Mouse (Mus musculus) CH12.LX (cell line): Measurements from ENCODE around the gene Aldh4a1. TPM values are rescaled to one million over a fixed set of nuclear protein-coding genes. Genes with fewer than 3 reads are reported as not detected.

Source experiments
- DNase-seq: peaks from one replicate; pipeline ENCODE4 v3.0.0-alpha.2; 2013; ENCODE audit errors: extremely low read depth
- H3K27ac ChIP-seq: 2 replicates; pipeline ENCODE4 v1.5.1; 2012; ENCODE audit warnings: low read depth, mild to moderate bottlenecking, control low read depth, moderate library complexity; ENCODE audit not compliant: insufficient read depth
- H3K27me3 ChIP-seq: replicated peaks from 2 replicates; pipeline ENCODE3; 2012; ENCODE audit warnings: inconsistent platforms
- H3K36me3 ChIP-seq, 2 experiments: replicated peaks in 1 of 2; 2 replicates each; pipeline versions ENCODE3 to v1.6.1; 2012; ENCODE audit warnings: inconsistent platforms in 1 of 2, low read length in 1 of 2, mild to moderate bottlenecking in 1 of 2, mixed read lengths in 1 of 2, moderate library complexity in 1 of 2; ENCODE audit not compliant: control insufficient read depth in 1 of 2, insufficient read depth in 1 of 2
- H3K4me1 ChIP-seq, 2 experiments: 2 replicates each; pipeline ENCODE4 v1.6.1; 2012; ENCODE audit warnings: inconsistent platforms in 1 of 2, moderate library complexity in 1 of 2; ENCODE audit not compliant: insufficient read depth in 2 of 2, control insufficient read depth in 1 of 2
- H3K4me2 ChIP-seq: 2 replicates; pipeline ENCODE4 v1.6.1; 2012; ENCODE audit warnings: low read depth, mild to moderate bottlenecking, control low read depth; ENCODE audit not compliant: poor library complexity, insufficient read depth, severe bottlenecking
- H3K4me3 ChIP-seq, 3 experiments: fragments of 150-350 bp in 1 of 3; sonication (generic) in 1 of 3; replicated peaks in 1 of 3; 2 replicates each; pipeline versions ENCODE3 to v1.5.1; 2011 to 2012; ENCODE audit warnings: low read depth in 2 of 3, low read length in 2 of 3, mild to moderate bottlenecking in 2 of 3, moderate library complexity in 2 of 3, control low read depth in 1 of 3, improper control_type of control experiment in 1 of 3, inconsistent platforms in 1 of 3, mixed read lengths in 1 of 3; ENCODE audit not compliant: poor library complexity in 1 of 3
- H3K79me2 ChIP-seq: replicated peaks from 2 replicates; pipeline ENCODE4 v1.6.1; 2012; ENCODE audit warnings: mild to moderate bottlenecking, moderate library complexity; ENCODE audit not compliant: control insufficient read depth, poor library complexity, insufficient read depth, severe bottlenecking; ENCODE audit errors: extremely low read depth
- H3K9ac ChIP-seq: 2 replicates; pipeline ENCODE4 v1.6.1; 2012; ENCODE audit warnings: low read depth, mild to moderate bottlenecking, control low read depth, moderate library complexity; ENCODE audit not compliant: insufficient read depth
- H3K9me3 ChIP-seq: replicated peaks from 2 replicates; pipeline ENCODE3; 2012; ENCODE audit warnings: low read length, inconsistent platforms, mixed read lengths
- BHLHE40 ChIP-seq: IDR thresholded peaks from 2 replicates; pipeline ENCODE4 v1.6.1; 2011; ENCODE audit warnings: mild to moderate bottlenecking, low read depth, low read length, improper control_type of control experiment
- CHD1 ChIP-seq: IDR thresholded peaks from 2 replicates; pipeline ENCODE4 v1.6.1; 2012; ENCODE audit warnings: low read depth, low read length, improper control_type of control experiment, inconsistent platforms
- CHD2 ChIP-seq: IDR thresholded peaks from 2 replicates; pipeline ENCODE4 v1.6.1; 2011; ENCODE audit warnings: low read length, improper control_type of control experiment
- CTCF ChIP-seq, 2 experiments: IDR thresholded peaks in 1 of 2; conservative IDR thresholded peaks in 1 of 2; 2 replicates each; pipeline ENCODE4 v1.5.1; 2011 to 2012; ENCODE audit warnings: low read depth in 2 of 2, low read length in 2 of 2, improper control_type of control experiment in 1 of 2, inconsistent platforms in 1 of 2, mild to moderate bottlenecking in 1 of 2, moderate library complexity in 1 of 2
- E2F4 ChIP-seq: IDR thresholded peaks from 2 replicates; pipeline ENCODE4 v1.6.1; 2011; ENCODE audit warnings: low read depth, low read length, improper control_type of control experiment; ENCODE audit not compliant: insufficient replicate concordance
- ELF1 ChIP-seq: IDR thresholded peaks from 2 replicates; pipeline ENCODE4 v1.6.1; 2014; ENCODE audit warnings: low read depth, mild to moderate bottlenecking, inconsistent platforms, low read length, improper control_type of control experiment
- EP300 ChIP-seq: IDR thresholded peaks from 2 replicates; pipeline ENCODE4 v1.6.1; 2011; ENCODE audit warnings: low read length, improper control_type of control experiment
- ETS1 ChIP-seq: conservative IDR thresholded peaks from 2 replicates; pipeline ENCODE4 v1.6.1; 2012; ENCODE audit warnings: low read depth, mild to moderate bottlenecking, inconsistent platforms, low read length, improper control_type of control experiment, moderate library complexity
- GABPA ChIP-seq: IDR thresholded peaks from 2 replicates; pipeline ENCODE4 v1.6.1; 2012; ENCODE audit warnings: low read depth, low read length, improper control_type of control experiment, inconsistent platforms; ENCODE audit not compliant: insufficient replicate concordance
- HCFC1 ChIP-seq: IDR thresholded peaks from 2 replicates; pipeline ENCODE4 v1.6.1; 2012; ENCODE audit warnings: low read depth, mild to moderate bottlenecking, inconsistent platforms, low read length, improper control_type of control experiment
- IRF4 ChIP-seq: IDR thresholded peaks from 2 replicates; pipeline ENCODE4 v1.6.1; 2014; ENCODE audit warnings: low read depth, mild to moderate bottlenecking, inconsistent platforms, low read length, improper control_type of control experiment
- JUN ChIP-seq: IDR thresholded peaks from 2 replicates; pipeline ENCODE4 v1.6.1; 2011; ENCODE audit warnings: low read depth, mild to moderate bottlenecking, low read length, improper control_type of control experiment, moderate library complexity; ENCODE audit not compliant: insufficient read depth
- JUND ChIP-seq: conservative IDR thresholded peaks from 2 replicates; pipeline ENCODE4 v1.6.1; 2011; ENCODE audit warnings: low read depth, low read length, improper control_type of control experiment
- KAT2A ChIP-seq: IDR thresholded peaks from 2 replicates; pipeline ENCODE4 v1.6.1; 2012; ENCODE audit warnings: low read length, improper control_type of control experiment, inconsistent platforms; ENCODE audit not compliant: insufficient replicate concordance
- MAFK ChIP-seq: IDR thresholded peaks from 2 replicates; pipeline ENCODE4 v1.6.1; 2011; ENCODE audit warnings: low read length, improper control_type of control experiment; ENCODE audit not compliant: insufficient replicate concordance
- MAX ChIP-seq: IDR thresholded peaks from 2 replicates; pipeline ENCODE4 v1.6.1; 2011; ENCODE audit warnings: low read length, improper control_type of control experiment
- MAZ ChIP-seq: IDR thresholded peaks from 2 replicates; pipeline ENCODE4 v1.6.1; 2012; ENCODE audit warnings: low read depth, mild to moderate bottlenecking, inconsistent platforms, low read length, improper control_type of control experiment, moderate library complexity
- MEF2A ChIP-seq: IDR thresholded peaks from 2 replicates; pipeline ENCODE4 v1.6.1; 2014; ENCODE audit warnings: low read depth, mild to moderate bottlenecking, inconsistent platforms, low read length, improper control_type of control experiment, borderline replicate concordance
- MXI1 ChIP-seq: IDR thresholded peaks from 2 replicates; pipeline ENCODE4 v1.6.1; 2011; ENCODE audit warnings: mild to moderate bottlenecking, low read depth, low read length, improper control_type of control experiment
- MYC ChIP-seq: IDR thresholded peaks from 2 replicates; pipeline ENCODE4 v1.6.1; 2011; ENCODE audit warnings: low read depth, mild to moderate bottlenecking, improper control_type of control experiment, low read length
- NELFE ChIP-seq: IDR thresholded peaks from 2 replicates; pipeline ENCODE4 v1.6.1; 2011; ENCODE audit warnings: low read depth, low read length, improper control_type of control experiment
- NRF1 ChIP-seq: IDR thresholded peaks from 2 replicates; pipeline ENCODE4 v1.6.1; 2014; ENCODE audit warnings: low read depth, mild to moderate bottlenecking, inconsistent platforms, low read length, improper control_type of control experiment, moderate library complexity
- PAX5 ChIP-seq: IDR thresholded peaks from 2 replicates; pipeline ENCODE4 v1.6.1; 2012; ENCODE audit warnings: low read length, inconsistent platforms, mixed read lengths
- POLR2A ChIP-seq: IDR thresholded peaks from 2 replicates; pipeline ENCODE4 v1.6.1; 2011; ENCODE audit warnings: low read depth, mild to moderate bottlenecking, improper control_type of control experiment, low read length
- POLR2AphosphoS2 ChIP-seq: IDR thresholded peaks from 2 replicates; pipeline ENCODE4 v1.6.1; 2011; ENCODE audit warnings: low read depth, low read length, improper control_type of control experiment
- RAD21 ChIP-seq: IDR thresholded peaks from 2 replicates; pipeline ENCODE4 v1.6.1; 2011; ENCODE audit warnings: low read depth, mild to moderate bottlenecking, low read length, improper control_type of control experiment, moderate library complexity
- RCOR1 ChIP-seq: conservative IDR thresholded peaks from 2 replicates; pipeline ENCODE4 v1.6.1; 2012; ENCODE audit warnings: low read depth, mild to moderate bottlenecking, inconsistent platforms, low read length, improper control_type of control experiment
- SIN3A ChIP-seq: IDR thresholded peaks from 2 replicates; pipeline ENCODE4 v1.6.1; 2012; ENCODE audit warnings: low read length, improper control_type of control experiment, inconsistent platforms
- SMC3 ChIP-seq: IDR thresholded peaks from 2 replicates; pipeline ENCODE4 v1.6.1; 2011; ENCODE audit warnings: low read depth, low read length, improper control_type of control experiment
- TBP ChIP-seq: conservative IDR thresholded peaks from 2 replicates; pipeline ENCODE4 v1.6.1; 2011; ENCODE audit warnings: low read depth, low read length, improper control_type of control experiment
- TCF12 ChIP-seq: IDR thresholded peaks from 2 replicates; pipeline ENCODE4 v1.6.1; 2014; ENCODE audit warnings: low read depth, mild to moderate bottlenecking, inconsistent platforms, low read length, improper control_type of control experiment
- UBTF ChIP-seq: IDR thresholded peaks from 2 replicates; pipeline ENCODE4 v1.6.1; 2012; ENCODE audit warnings: low read depth, mild to moderate bottlenecking, inconsistent platforms, low read length, improper control_type of control experiment, moderate library complexity
- USF1 ChIP-seq: IDR thresholded peaks from 2 replicates; pipeline ENCODE4 v1.6.1; 2014; ENCODE audit warnings: low read depth, mild to moderate bottlenecking, inconsistent platforms, low read length, improper control_type of control experiment
- USF2 ChIP-seq: conservative IDR thresholded peaks from 2 replicates; pipeline ENCODE4 v1.6.1; 2011; ENCODE audit warnings: low read depth, low read length, improper control_type of control experiment
- ZC3H11A ChIP-seq: IDR thresholded peaks from 2 replicates; pipeline ENCODE4 v1.6.1; 2012; ENCODE audit warnings: low read depth, mild to moderate bottlenecking, inconsistent platforms, low read length, improper control_type of control experiment
- ZKSCAN1 ChIP-seq: IDR thresholded peaks from 2 replicates; pipeline ENCODE4 v1.6.1; 2012; ENCODE audit warnings: low read depth, inconsistent platforms, low read length, improper control_type of control experiment, borderline replicate concordance
- ZMIZ1 ChIP-seq: IDR thresholded peaks from 2 replicates; pipeline ENCODE4 v1.6.1; 2012; ENCODE audit warnings: low read depth, mild to moderate bottlenecking, inconsistent platforms, low read length, improper control_type of control experiment
- ZNF384 ChIP-seq: IDR thresholded peaks from 2 replicates; pipeline ENCODE4 v1.6.1; 2012; ENCODE audit warnings: low read depth, low read length, improper control_type of control experiment, inconsistent platforms
- dilution Hi-C: fragments of 300-500 bp; cut with MboI; formaldehyde crosslinking; loops from 2 replicates; pipeline ENCODE4 v1.14.3; 2020; ENCODE audit warnings: low sequenced_read_pairs; ENCODE audit not compliant: extremely low pct_unique_long_range_greater_than_20kb, extremely low pct_ligation_motif_present
- in situ Hi-C: fragments of 300-500 bp; cut with MboI; formaldehyde crosslinking; loops from 3 replicates; pipeline ENCODE4 v1.14.3; 2019; ENCODE audit warnings: low sequenced_read_pairs, low pct_ligation_motif_present, low pct_unique_long_range_greater_than_20kb, mixed read lengths
- polyA plus RNA-seq: library from polyadenylated mRNA; unstranded; fragments of >175 nt; gene quantifications from 2 replicates; pipeline ENCODE4 v1.2.1, GENCODE M21; 2012; ENCODE audit warnings: low read depth; ENCODE audit not compliant: insufficient read length
- total RNA-seq, 2 experiments: library from RNA; depleted of rRNA; stranded (reverse); fragments of 300-350 nt in 1 of 2; fragments of >200 nt in 1 of 2; gene quantifications; 2 replicates each; pipeline ENCODE4 v1.2.3; 2012 to 2014

The Aldh4a1 gene
- total and polyA plus RNA-seq, 3 experiments, result 6.5 to 18.0 (median 6.5) TPM

- Histone ChIP-seq H3K4me1 (peaks cover 16 to 34% of the 10 kb centered on the region in 2 experiments), H3K9me3 (peaks cover 7% of the 10 kb centered on the region), H3K4me2 (peak overlapping the region; percentile 75), H3K27me3 (peaks cover 12% of the 10 kb centered on the region), H3K36me3 (no peaks in the 10 kb centered on the region)
- peak; percentile 79 for DNase-seq
- TF ChIP-seq NRF1 (no peak), SMC3 (no peak), UBTF (no peak), ZC3H11A (no peak), ZMIZ1 (peak; percentile 19; the same call in 1 of the 2 replicates), MAFK (no peak), USF1 (peak; percentile 82), GABPA (no peak), IRF4 (peak; percentile 17; the same call in 1 of the 2 replicates), MAX (peak; percentile 90), MAZ (0 out of 2 replicates have a peak, but pooled peaks have one; percentile 64), CTCF (conservative IDR thresholded peaks at IDR 0.05 in 1 of 2, IDR thresholded peaks at IDR 0.05 in 1 of 2; ENCODE audit: low read depth in 2 of 2, low read length in 2 of 2) (no peak), SIN3A (peak; percentile 77), CHD1 (no peak), MXI1 (peak; percentile 69), POLR2A (peak; percentile 63), JUND (no peak), NELFE (peak; percentile 39; the same call in 1 of the 2 replicates), ETS1 (peak; percentile 74), MYC (0 out of 2 replicates have a peak, but pooled peaks have one; percentile 42), HCFC1 (no peak; the same call in 1 of the 2 replicates), EP300 (peak; percentile 49; the same call in 1 of the 2 replicates), POLR2AphosphoS2 (no peak), ZKSCAN1 (no peak), RAD21 (no peak), ELF1 (peak; percentile 80), PAX5 (no peak), JUN (no peak), ZNF384 (no peak), E2F4 (no peak), TBP (peak; percentile 63), MEF2A (no peak), USF2 (peak; percentile 66), KAT2A (no peak), CHD2 (peak; percentile 85), RCOR1 (no peak; the same call in 1 of the 2 replicates), BHLHE40 (peak; percentile 92), TCF12 (peak; percentile 74)
- TF ChIP-seq, all 38 proteins: peak for 18
- H3K27ac ChIP-seq, result peak overlapping the region; percentile 14
- dilution Hi-C loops (no loop called here), in situ Hi-C loops (no loop called here)
- H3K79me2 ChIP-seq, result no peaks in the 10 kb centered on the region
- H3K4me3 ChIP-seq, result peak overlapping the region in 1 of 3 experiments; percentile 10
- H3K9ac ChIP-seq, result peak overlapping the region; percentile 19
These were observed 23.6 kb upstream of the Aldh4a1 start for GRCm38 (mm10) chr4:139598950-139599518.
